Mouse (Mus musculus) right cerebral cortex, adult 18-20 months (tissue): Measurements from ENCODE around the gene Babam2.

ENCODE experiments used
- DNase-seq: peaks from one replicate; pipeline ENCODE4 v3.0.0; 2022; ENCODE audit warnings: mixed read lengths

The Babam2 gene

DNA sequence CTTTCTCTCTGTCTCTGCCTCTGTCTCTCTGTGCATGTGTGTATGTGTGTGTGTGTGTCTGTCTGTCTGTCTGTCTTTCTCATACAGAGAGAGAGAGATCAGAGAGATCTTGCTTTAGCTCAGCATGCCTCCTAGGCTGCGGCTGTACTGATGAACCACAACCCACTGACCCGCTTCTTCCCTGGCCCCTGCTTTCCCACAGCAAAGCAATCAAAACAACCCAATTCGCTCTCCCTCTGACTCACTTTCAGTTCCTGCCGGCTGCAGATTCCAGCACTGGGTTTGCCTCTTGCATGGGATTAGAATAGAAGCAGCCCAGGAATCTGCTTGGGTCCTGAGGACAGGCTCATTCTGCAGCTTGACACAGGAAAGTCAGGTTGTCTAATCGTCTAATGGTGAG lies 392.0 kb downstream of the Babam2 start:
- peak; percentile 15 for DNase-seq

- DNase-seq = no peak
Measured at GRCm38 (mm10) chr5:32092281-32092680, 394.8 kb downstream of the Babam2 start.

DNA sequence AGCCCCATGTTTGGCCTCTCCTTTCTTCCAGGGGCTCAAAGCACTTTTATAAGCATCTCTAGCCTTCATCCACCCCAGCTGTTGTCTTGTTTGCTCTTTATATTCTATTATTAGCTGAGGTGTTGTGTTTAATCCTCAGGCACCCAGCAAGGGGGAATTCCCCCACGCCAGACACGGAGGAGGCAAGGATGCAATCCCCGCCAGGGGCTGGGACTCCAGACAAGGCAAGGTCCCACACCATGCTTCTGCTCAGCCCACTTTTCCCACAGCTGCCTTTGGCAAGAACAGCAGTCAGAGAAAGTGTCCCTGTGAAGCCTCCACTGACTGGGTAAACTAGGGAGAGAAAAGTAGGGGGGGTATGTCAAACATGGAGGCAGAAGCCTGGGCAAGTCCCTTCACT lies 401.2 kb downstream of the Babam2 start:
- DNase-seq = no peak

GRCm38 (mm10) chr5:32102484-32102883 lies 405.0 kb downstream of the Babam2 start:
- peak; percentile 24 for DNase-seq

GRCm38 (mm10) chr5:32102971-32103431 lies 405.5 kb downstream of the Babam2 start:
- DNase-seq = no peak

DNA sequence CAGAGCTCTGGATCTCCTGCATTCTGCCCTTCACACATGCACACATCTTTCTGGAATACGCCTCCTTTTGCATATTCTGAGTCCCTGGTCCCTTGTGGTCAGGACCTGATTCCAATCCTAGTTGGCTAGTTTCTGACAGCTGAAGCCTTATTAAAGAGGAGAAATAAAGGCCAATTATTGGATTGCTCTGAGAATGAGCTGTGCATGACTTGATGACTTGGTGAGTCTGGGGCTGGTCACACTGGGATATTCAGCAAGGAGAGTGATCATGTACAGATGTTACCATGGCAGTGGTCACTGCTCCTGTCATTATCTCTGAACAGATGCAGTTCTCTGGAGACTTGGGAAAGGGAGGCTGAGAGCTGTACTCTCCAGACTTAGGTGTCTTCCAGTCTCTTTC lies 406.1 kb downstream of the Babam2 start:
- no peak for DNase-seq

- no peak for DNase-seq
Measured at GRCm38 (mm10) chr5:32104119-32104990, 406.9 kb downstream of the Babam2 start.

DNA sequence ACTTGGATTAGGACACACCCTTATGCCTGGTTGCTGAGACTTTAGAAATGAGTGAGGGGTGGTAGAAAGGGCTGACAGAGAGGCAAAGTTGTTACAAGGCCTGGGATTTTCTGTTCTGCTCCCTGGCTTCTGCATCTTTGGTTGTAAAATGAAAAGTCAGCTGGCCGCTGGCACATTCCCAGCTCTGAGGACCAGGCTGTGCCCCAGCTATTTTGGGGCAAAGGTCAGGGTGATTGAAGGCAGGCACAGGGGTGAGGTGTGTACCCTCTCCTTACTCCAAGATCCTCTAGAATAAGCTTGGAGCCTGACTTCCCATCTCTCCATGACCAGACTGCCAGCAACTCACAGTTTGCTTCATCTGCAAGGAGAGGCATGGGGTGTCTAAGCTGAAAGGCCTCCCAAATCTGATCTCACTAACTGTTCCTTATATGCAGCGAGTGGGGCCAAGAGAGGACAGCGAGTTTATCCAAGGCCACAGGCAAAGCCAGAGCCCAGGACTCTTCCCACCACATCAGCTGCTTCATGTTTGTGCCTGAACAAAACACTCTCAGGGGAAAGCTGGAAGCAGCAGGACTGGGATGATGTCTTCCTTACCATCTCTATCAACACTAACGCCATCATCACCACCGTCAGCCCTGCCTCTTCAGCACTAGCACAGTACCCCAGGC lies 409.1 kb downstream of the Babam2 start:
- no peak for DNase-seq

DNA sequence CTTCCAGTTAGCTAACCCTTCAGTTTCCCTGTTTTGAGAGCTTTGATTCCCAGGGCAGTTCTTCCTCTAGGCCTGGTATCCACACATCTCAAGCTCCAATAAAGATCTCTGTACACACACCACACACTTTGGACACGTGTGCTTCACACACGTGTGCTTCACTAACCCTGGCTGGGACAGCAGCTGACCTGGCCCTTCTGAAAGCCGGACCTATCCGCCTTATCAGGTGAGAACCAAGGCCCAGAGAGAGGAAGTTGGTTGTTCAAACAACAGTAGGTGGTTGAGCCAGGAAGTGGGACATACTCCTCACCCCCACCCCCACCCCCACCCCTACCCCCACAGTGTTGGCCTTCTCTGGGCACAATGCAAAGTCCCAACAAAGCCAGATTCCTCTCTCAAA lies 413.2 kb downstream of the Babam2 start:
- DNase-seq = no peak

GRCm38 (mm10) chr5:32112206-32112916 lies 414.9 kb downstream of the Babam2 start:
- DNase-seq = no peak

DNA sequence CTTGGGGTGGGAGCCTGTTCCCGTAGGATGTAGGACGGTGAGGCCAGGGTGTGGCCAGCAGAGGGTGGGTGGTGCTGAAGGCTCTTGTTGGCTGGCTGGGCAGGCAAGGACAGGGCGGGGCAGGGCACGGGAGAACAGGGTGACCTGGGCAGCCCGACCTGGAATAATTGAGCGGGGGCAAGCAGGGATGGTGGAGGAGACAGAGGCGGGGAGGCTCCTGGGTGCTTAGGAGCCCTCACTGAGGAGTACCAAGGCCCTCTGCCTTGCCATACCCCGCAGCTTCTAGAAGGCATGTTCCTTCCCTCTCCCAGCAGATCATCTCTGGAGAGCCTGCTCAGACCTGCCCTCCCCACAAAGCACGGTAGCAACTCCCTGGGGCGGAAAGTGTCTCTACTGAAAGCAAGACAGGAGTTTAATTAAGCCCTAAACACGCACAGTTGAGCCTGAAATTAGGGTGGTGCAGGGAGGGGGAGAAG lies 423.5 kb downstream of the Babam2 start:
- DNase-seq = no peak

- no peak for DNase-seq
Measured at GRCm38 (mm10) chr5:32121936-32122335, 424.5 kb downstream of the Babam2 start.

DNA sequence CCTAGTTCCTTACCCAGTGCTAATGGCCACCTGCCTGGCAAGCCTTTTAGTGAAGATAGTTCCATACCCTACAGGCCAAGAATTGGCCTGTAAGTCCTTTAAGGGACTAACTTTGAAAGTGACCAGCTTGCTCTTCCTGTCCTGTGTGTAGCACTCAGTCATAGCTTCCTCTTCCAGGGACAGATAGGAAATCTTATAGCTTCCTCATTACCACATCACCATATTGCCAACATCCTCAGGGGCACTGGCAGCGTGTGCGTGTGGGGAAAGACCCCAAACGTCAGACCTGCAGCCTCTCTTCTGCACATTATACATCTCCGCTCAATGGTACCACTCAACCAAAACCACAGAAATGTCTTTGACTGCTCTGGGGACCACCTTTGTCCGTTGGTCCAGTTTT lies 424.9 kb downstream of the Babam2 start:
- no peak for DNase-seq

DNA sequence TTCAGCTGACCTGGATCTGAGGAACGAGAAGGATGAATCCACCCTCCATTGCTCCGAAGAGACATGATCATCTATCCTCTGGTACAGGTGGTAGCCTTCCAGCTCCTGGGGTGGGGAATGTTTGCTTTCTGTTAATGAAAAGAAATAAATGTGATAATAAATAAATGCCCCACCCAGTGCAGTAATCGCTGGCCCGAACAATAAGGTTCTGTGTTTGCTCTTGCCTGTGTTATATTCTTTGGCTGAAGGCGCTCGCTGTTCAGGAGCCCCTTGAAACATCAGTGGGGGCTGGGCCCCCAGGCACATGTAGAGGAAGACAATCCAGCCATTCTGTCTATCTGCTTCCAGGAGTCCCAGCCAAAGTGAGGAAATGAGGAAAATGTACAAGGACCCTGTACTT lies 427.5 kb downstream of the Babam2 start:
- no peak for DNase-seq

DNA sequence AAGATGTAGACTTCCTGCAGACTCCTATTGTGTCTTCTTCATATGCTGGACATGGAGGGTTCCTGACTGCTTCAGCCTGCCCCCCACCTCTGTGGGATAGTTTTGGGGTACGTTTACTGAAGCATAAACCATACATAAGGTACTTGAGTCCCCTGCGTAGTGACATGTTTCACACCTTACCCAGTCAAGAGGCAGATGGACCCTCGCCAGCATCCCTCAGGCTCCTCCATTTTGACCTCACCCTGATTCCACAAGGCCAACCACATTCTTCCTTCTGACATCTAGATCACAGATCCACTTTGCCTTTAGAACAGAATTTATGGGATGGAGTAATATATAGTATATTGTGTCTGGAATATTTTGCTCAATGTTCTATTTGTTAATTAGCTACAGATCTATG lies 429.7 kb downstream of the Babam2 start:
- no peak for DNase-seq

DNA sequence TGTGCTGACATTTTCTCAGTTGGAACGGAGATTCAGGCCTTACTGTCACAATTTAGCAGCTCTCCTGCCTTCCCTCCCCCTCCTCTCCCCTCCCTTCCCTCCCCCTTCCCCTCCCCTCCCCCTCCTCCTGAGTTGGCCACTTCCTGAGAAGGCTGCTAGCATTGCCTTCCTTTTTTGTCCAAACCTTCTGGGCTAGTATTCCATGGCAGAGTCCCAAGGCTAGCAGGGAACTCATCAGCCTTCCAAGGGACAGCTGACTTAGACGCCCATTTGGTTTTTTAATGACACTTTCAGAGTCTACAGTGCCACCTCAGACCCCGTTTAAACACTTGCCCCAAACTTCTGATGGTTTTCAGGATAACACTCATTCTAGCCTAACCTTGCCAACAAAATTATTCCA lies 430.4 kb downstream of the Babam2 start:
- no peak for DNase-seq

GRCm38 (mm10) chr5:32132971-32133501 lies 435.6 kb downstream of the Babam2 start:
- DNase-seq = peak; percentile 71

DNA sequence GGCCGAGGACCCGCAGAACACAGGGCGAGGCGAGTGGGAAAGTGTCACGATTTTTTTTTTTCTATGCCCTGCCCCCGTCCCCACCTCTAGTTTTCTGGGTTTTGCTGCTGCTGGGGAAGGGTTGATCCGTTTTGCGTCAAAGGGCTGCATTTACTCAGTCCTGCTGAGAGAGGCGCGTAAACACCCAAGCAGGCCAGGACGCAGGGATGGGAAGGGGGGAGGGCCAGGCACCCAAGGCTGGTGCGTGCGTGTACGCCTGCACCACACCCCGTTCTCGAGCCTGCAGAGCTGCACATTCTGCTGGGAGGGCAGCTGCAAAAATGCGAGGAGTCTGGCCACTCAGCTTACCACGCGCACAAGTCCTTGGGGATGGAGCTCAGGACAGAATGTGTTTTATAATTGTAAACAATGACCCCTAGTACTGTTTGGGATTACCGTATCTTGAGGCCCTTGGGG lies 436.1 kb downstream of the Babam2 start:
- DNase-seq = peak; percentile 86

- DNase-seq = peak; percentile 20
Measured at GRCm38 (mm10) chr5:32134051-32134732, 436.7 kb downstream of the Babam2 start.
